Mouse (Mus musculus) bone marrow macrophage, adult 2 months (primary cell): ENCODE measurements around the gene Cd164.

Experiments used
- CTCF ChIP-seq: IDR thresholded peaks from 2 replicates; pipeline ENCODE4 v1.5.1; 2012; ENCODE audit warnings: low read depth, mild to moderate bottlenecking, low read length, moderate library complexity
- POLR2A ChIP-seq: IDR thresholded peaks from 2 replicates; pipeline ENCODE4 v1.6.1; 2012; ENCODE audit warnings: mild to moderate bottlenecking, low read depth, low read length, borderline replicate concordance

DNA sequence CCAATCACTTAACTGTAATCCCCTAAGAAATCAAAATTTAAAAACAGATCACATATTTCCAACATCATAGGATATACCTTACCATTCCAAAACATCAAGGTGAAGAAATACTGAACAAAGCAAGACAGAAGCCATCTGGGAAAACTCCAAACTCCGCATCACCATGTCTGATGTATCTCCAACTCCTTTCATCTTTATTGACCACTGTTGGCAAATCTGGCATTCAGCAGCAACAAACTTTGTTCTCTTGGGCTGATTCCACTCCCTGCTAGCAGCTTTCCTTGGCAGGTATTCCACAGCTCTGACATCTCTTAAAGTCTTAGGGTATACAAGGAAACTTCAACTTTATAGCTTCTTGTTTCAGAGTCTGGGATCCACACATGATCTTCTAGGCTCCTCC, 39.2 kb downstream of the Cd164 start:
- TF ChIP-seq POLR2A (no peak), CTCF (no peak)
